Mouse (Mus musculus) C2C12 (cell line): ENCODE data around the gene Macc1.

Source experiments
- CTCF ChIP-seq: IDR thresholded peaks from one replicate; pipeline ENCODE4 v1.5.1; 2011; ENCODE audit not compliant: control insufficient read depth, insufficient read depth, insufficient read length
- FOSL1 ChIP-seq: IDR thresholded peaks from one replicate; pipeline ENCODE4 v1.8.0; 2011; ENCODE audit warnings: mild to moderate bottlenecking, low read length; ENCODE audit not compliant: poor library complexity, insufficient read depth, severe bottlenecking
- MAX ChIP-seq: IDR thresholded peaks from one replicate; pipeline ENCODE4 v1.6.1; 2011; ENCODE audit warnings: mild to moderate bottlenecking, control low read depth
- MYOD1 ChIP-seq: IDR thresholded peaks from one replicate; pipeline ENCODE4 v1.6.1; 2011; ENCODE audit warnings: low read depth; ENCODE audit not compliant: control insufficient read depth, insufficient read length
- MYOG ChIP-seq: IDR thresholded peaks from one replicate; pipeline ENCODE4 v1.6.1; 2011; ENCODE audit not compliant: control insufficient read depth, insufficient read length; ENCODE audit errors: extremely low read depth
- USF1 ChIP-seq: IDR thresholded peaks from one replicate; pipeline ENCODE4 v1.6.1; 2011; ENCODE audit warnings: low read depth, mild to moderate bottlenecking, control low read depth, moderate library complexity

- no peak for TF ChIP-seq CTCF
- no peak for TF ChIP-seq FOSL1
- no peak for TF ChIP-seq USF1
- TF ChIP-seq MYOD1, result no peak
- TF ChIP-seq MAX, result no peak
- TF ChIP-seq MYOG, result no peak
Observed at GRCm38 (mm10) chr12:119381839-119382238, 67.8 kb downstream of the Macc1 start.
